Mouse (Mus musculus): ENCODE results near the gene Zfhx3.
A peak's percentile ranks its signal among the peaks of the same experiment; 100 is the strongest.

- TF ChIP-seq CTCF (IDR thresholded peaks at IDR 0.05) (0 out of 2 replicates have a peak, but pooled peaks have one; percentile 4), EP300 (IDR thresholded peaks at IDR 0.05) (no peak)
Measured at GRCm38 (mm10) chr8:108692239-108692627, 749.8 kb downstream of the Zfhx3 start.
